Mouse (Mus musculus) gastrocnemius, adult 2 months (tissue): ENCODE results near the gene Fam131a. TPM values are rescaled to one million over a fixed set of nuclear protein-coding genes. Genes with fewer than 3 reads are reported as not detected.

Experiments used
- DNase-seq: peaks from one replicate; pipeline ENCODE4 v3.0.0; 2022
- H3K27ac ChIP-seq: fragments of 200-600 bp; 2 replicates; pipeline ENCODE4 v1.8.1; 2022; ENCODE audit warnings: mild to moderate bottlenecking
- H3K4me3 ChIP-seq: fragments of 200-600 bp; 2 replicates; pipeline ENCODE4 v1.8.1; 2022; ENCODE audit warnings: mild to moderate bottlenecking, moderate library complexity
- CTCF ChIP-seq: fragments of 200-600 bp; IDR thresholded peaks from 2 replicates; pipeline ENCODE4 v1.8.1; 2022; ENCODE audit warnings: antibody characterized with exemption, mild to moderate bottlenecking, moderate library complexity
- intact Hi-C: fragments of 180-260 bp; cut with DNase I; formaldehyde crosslinking; loops from one replicate; pipeline ENCODE4 v1.15.1; 2025
- total RNA-seq, 2 experiments: library from RNA; stranded (reverse); gene quantifications; 2 replicates each; pipeline ENCODE4 v1.2.3; 2021

Gene Fam131a
- total RNA-seq, 2 experiments from 2014 or later = 46.0 to 62.9 TPM

DNA sequence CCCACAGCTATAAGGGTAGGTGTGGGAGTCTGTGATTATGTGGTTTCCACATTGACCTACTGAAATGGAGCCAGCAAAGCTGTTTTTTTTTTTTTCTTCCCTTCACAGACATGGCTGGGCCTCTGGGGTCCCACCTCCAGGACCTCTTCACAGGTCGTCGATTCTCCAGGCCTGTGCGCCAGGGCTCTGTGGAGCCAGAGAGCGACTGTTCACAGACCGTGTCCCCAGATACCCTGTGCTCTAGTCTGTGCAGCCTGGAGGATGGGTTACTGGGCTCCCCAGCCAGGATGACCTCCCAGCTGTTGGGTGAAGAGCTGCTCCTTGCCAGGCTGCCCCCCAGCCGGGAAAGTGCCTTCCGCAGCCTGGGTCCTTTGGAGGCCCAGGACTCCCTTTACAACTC, 8.3 kb downstream of the Fam131a start:
- intact Hi-C loops = no loop called here
- H3K4me3 ChIP-seq = no peak overlapping the region

DNA sequence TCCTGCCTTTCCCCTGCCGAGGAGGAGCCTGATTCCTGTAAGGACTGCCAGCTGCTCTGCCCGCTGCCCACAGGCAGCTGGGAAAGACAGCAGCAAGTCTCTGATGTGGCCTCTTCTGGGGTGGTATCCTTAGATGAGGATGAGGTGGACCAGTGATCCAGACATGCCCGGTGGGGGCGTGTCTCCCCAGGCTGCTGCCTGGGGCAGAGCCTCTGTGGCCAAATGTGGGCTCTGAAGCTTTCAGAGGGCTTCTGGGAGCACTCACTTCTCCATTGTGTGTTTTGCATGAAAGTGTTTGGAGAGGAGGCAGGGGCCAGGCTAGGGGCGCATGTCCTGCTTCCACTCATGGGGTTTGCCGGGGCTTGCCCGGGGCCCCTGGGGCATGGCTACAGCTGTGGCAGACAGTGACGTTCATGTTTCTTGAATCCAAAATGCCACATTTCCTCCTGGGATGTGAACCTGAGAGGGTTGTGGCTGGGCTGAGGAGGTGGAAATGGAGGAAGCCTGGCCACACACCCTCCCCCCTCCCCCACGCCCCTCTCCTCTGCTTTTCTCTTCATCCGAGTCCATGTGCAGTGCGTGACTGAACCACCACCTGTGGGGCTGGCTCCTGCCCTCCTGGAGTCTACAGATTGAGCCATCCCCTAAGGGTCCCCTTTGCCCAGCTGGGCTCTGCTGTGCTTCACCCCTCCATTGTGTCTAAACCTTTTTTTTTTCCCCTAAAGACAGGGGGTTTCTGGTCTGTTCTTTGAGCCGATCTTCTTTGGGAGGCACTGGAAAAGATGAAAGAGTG, 8.9 kb downstream of the Fam131a start:
- intact Hi-C loops = no loop called here
- DNase-seq = no peak
- TF ChIP-seq CTCF = no peak
- H3K4me3 ChIP-seq = no peak overlapping the region
- no peak overlapping the region for H3K27ac ChIP-seq

More for the DNA sequence above, 8.3 kb downstream of the Fam131a start:
- no peak overlapping the region for H3K27ac ChIP-seq
- DNase-seq = no peak
- TF ChIP-seq CTCF = no peak

DNA sequence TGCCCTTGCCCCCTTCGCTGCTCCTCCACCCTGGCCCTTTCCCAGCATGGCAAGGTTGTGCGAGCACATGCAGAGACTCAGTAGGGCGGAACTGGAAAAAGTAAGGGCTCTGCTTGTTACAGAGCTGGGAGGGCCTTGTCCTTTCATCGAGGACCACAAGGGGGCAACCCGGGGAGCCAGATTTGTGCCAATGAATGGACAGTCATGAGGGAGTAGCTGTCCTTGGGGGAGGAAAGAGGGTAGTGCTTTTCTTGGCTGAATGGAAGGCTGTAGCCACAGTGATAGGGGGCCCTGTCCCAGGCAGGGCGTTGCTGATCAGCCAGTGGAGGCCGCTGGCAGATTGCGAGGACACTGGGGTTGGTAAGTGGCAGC, 9.5 kb downstream of the Fam131a start:
- DNase-seq = peak; percentile 65
- intact Hi-C loops = no loop called here

DNA sequence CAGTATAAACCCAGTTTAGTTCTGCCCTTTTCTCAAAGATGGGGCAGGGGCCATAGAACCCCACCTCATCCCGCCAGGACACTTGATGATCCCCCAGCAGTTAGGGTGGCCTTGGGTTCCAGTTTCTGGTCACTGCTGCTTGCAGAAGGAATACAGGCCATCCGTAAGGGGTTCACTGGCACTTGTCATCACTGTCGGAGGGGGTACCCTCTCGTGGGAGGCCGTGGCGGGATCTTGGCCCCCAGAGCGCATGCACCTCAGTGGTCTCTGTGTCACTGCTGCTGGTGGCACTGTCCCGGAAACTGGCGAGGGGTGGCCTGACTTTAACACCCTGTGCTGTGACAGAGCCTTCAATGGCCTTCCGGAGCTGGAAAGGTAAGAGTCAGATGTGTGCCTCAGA, 10.0 kb downstream of the Fam131a start:
- TF ChIP-seq CTCF = no peak
- Histone ChIP-seq H3K4me3 (no peak overlapping the region), H3K27ac (no peak overlapping the region)
- DNase-seq = no peak
- intact Hi-C loops = no loop called here

More for the DNA sequence above, 9.5 kb downstream of the Fam131a start:
- Histone ChIP-seq H3K27ac (no peak overlapping the region), H3K4me3 (no peak overlapping the region)
- TF ChIP-seq CTCF = peak; percentile 63

DNA sequence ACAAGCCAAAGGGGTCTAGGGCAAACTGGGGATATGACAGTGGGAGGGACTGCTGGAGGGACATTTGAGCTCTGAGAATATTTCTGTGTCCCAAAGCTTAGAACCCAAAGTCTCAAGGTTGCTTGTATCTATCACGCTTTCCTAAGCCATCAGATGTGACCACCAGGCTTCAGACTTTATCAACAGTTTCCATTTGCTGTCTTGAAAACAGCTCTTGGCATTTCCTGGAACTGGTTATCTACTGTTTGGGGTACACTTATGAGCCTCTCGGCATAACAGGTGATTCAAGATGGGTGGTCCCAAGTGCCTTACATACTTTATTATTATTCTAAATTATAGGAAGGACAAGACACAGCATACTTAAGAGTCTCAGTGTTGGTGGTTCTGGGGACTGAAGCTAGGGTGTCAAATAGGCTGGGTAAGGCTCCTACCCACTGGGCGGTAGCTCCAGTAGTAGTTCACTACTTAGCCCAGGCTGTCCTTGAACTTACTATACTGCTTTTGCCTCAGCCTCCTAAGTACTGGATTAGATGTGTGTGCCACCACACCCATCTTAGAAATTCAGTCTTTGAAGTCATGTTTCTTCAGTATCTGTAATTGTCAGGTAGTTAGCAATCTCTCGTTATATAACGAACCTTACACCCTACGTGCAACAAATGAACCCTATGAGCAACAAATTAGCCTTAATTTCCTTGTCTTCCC, 10.8 kb downstream of the Fam131a start:
- DNase-seq = no peak
- no peak overlapping the region for H3K4me3 ChIP-seq
- no peak for TF ChIP-seq CTCF
- no peak overlapping the region for H3K27ac ChIP-seq
- intact Hi-C loops = no loop called here

DNA sequence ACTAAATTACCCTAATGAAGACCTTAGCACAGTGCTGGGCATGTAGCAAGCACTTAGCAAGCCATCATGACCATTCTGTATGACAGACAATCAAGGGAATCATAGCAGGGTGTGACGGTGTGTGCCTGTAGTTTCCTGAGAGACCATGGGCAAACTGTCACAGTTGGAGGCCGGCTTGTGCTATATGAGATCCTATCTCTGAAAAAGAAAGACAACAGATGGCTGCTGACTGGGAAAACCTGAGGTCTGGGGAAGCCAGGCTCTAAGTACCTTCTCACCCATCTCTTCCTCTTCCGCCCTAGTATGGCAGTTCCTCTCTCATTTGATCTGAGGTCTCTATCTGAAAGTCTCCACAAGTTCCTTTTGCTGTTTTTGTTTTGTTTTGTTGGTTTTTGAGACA, 12.7 kb downstream of the Fam131a start:
- TF ChIP-seq CTCF = no peak
- intact Hi-C loops = no loop called here
- Histone ChIP-seq H3K4me3 (no peak overlapping the region), H3K27ac (no peak overlapping the region)
- no peak for DNase-seq

DNA sequence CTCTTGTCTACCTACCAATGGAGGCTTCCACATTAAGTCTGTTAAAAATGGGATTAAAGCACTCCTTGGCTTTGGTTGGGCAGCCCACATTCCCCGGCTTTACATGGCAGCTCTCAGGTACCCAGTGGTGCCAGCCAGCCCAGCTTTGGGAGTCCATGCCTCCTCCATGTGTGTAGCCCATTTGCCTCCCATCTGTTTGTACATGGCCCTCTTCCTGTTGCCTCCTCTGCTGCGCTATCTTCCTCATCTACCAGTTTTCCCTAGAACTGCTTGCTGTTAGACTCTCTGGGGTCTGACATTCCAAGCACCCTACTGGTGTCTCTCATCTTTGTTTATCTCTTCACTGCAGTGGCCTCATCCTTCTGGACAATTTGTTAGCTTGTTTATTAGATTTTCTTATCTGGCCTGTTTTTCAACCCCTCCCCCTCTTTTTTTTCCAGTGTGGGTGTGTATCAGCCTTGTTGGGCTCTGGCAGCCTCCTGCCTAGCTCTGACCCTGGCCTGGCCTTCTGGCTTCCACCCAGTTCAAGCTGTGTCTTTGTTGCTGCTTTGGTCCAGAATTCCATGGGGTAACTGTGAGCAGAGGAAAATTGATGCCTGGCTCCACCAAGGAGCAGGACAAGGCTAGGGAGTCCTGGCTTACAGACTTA, 13.5 kb downstream of the Fam131a start:
- peak overlapping the region; percentile 31; the same call in 1 of the 2 replicates for H3K27ac ChIP-seq
- intact Hi-C loops = no loop called here
- no peak overlapping the region for H3K4me3 ChIP-seq
- peak; percentile 49 for DNase-seq
- TF ChIP-seq CTCF = no peak

DNA sequence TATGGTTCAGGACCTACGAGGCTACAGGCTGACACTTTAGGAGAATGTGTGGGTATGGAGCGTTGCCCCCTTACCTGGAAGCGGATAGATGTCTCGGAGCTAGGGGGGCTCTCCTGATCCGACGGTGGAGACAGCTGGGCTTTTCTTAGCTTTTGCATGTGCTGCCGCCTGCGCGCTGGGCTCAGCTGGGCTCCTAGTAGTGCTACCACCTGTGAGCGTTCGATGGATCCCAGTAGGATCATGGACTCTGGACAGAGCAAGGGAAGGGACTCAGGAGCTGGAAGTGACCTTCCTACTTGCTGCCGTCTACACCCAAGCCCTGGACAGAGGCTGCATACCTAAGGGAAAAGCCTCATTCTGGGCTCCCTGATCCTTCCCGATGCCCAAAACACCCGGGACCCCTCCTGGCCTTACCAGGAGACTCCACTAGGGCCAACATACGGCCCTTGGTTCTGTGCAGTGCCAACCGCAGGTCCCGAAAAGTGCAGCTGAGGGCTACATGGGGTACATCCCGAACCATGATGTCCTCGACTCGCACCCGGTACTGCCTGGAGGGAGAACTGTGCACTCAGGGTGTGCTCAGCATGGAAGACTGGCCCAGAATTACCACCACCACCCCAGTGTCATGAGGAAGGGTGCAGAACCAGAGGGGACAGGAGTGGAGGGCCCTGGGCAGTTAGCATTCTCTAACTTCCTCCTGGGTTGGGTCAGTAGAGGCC, 15.3 kb downstream of the Fam131a start:
- intact Hi-C loops = no loop called here
- no peak for DNase-seq

DNA sequence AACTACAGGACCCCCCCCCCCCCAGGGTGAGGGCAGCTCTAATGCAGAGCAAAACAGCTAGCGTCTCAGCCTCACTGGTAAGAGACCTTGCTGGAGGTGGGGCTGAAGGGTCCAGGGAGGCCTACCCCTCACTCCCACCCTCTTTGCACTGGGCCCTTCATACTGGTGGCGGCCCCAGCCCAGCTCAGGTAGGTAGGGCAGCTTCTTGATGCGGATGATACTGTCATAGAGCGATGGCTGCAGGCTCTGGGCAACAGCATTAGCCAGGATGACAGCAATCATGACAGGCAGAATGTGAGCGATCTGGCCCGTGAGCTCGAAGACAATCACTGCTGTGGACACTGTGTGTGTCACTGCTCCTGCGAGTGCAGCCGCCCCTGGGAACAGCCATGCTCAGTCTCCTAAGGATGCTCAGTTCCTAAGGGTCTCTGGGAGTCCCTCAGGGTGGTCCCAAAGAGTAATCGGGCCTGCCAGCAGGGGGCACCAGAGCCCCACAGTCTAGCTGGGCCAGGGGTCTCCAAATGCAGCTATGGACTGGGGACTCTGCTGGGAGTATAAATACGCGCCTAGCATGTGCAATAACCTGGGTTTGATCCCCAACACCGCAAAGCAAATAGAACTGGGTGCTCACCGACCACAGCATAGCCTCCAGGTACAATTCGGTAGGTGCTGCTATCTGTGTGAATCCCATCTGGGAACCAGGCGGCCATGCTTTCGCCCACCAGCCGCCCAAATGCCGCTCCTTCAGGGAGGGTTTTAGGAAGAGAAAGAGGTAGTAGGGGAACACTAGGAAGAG, 16.1 kb downstream of the Fam131a start:
- peak; percentile 76 for TF ChIP-seq CTCF
- intact Hi-C loops = no loop called here
- H3K4me3 ChIP-seq = no peak overlapping the region
- peak; percentile 41 for DNase-seq
- H3K27ac ChIP-seq = no peak overlapping the region

More for the DNA sequence above, 15.3 kb downstream of the Fam131a start:
- no peak for TF ChIP-seq CTCF
- H3K27ac ChIP-seq = no peak overlapping the region
- H3K4me3 ChIP-seq = no peak overlapping the region

DNA sequence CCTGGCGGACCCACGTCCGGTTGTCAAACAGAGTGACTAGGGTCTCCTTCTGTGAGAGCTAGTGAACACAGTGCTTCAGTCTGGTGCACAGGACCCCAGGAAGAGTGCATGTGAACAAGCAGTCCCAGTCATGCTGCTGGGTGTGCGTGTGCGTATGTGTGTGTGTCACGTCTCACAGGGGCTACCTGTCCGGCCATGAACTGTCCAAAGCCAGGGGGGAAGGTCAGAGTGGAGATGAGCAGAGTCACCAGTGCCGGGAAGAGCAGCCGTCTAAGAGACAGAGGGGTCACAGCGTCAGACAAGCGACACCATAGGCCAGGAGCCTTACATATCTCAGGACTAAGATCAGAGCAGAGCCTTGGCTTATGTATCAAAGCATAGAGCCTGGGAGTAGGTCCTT, 17.3 kb downstream of the Fam131a start:
- no peak overlapping the region for H3K27ac ChIP-seq
- intact Hi-C loops = no loop called here
- H3K4me3 ChIP-seq = no peak overlapping the region
- no peak for TF ChIP-seq CTCF
- DNase-seq = no peak

DNA sequence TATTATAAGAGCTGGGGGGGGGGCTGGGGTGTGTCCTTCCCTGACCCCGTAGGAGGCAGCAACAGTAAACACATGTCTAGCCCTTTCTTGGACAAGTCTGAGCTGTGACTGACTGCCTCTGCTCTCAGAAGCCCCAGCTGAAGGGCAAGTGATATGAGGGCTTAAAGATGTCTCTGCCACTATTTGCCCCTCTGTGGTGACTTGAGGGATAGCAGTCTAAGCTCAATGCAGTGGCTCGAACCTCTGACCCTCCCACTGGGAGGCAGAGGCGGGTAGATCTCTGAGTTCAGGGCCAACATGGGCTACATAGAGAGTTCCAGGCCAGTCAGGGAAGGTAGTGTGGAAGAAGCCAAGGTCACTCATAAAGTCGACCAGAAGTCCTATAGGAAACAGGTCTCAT, 17.8 kb downstream of the Fam131a start:
- TF ChIP-seq CTCF = peak; percentile 15; the same call in 1 of the 2 replicates
- intact Hi-C loops = no loop called here
- no peak for DNase-seq

DNA sequence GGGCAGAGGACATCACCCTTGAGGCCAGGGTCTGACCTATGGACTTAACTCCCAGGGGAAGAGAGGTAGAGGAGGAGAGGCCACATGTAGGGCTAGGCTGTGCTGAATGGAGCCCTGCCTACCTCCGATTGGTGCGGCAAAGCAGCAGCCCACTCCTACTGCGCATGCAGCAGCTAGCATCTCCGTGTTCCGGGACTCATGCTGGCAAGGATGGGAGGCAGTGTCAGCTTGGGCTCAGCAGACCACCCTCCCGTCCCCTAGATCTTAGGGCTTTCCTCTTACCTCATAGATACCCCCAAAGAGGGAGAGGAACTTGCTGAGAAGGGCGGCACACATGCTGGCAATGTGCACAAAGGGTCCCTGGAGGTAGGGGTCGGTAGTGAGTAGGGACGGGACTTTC, 19.1 kb downstream of the Fam131a start:
- H3K4me3 ChIP-seq = no peak overlapping the region
- no peak for DNase-seq
- H3K27ac ChIP-seq = no peak overlapping the region
- intact Hi-C loops = no loop called here
- no peak for TF ChIP-seq CTCF

More for the DNA sequence above, 17.8 kb downstream of the Fam131a start:
- no peak overlapping the region for H3K27ac ChIP-seq
- no peak overlapping the region for H3K4me3 ChIP-seq
